Mouse (Mus musculus): ENCODE data around the gene Mknk2. TPM values are rescaled to one million over a fixed set of nuclear protein-coding genes. Genes with fewer than 3 reads are reported as not detected.
"Not testable (repeated sequence)": the region's sequence is repeated elsewhere in the genome, so short reads cannot be mapped to it uniquely, and the experiment has no call there.

Gene Mknk2
- total RNA-seq, 4 experiments from 2014 or later: 226 to 292 (median 253) TPM

GRCm38 (mm10) chr10:80653156-80653720 is 24.7 kb downstream of the Mknk2 start:
- no peak for DNase-seq (ENCODE audit: low spot score in 2 of 2)

GRCm38 (mm10) chr10:80650392-80650791 is 27.5 kb downstream of the Mknk2 start:
- DNase-seq (ENCODE audit: low spot score in 2 of 2): no peak

DNA sequence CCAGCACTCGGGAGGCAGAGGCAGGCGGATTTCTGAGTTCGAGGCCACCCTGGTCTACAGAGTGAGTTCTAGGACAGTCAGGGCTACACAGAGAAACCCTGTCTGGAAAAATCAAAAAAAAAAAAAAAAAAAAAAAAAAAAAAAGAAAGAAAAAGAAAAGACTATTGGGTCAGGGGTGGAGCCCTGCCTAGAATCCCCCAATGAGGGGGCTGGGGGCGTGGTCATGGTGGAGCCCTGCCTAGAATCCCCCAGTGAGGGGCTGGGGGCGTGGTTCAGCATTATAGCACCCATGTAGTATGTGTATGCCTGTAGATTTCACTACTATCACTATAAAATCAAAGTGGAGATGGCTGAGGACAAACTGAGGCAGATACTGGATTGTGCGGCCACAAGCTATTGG is 28.0 kb downstream of the Mknk2 start:
- not testable (repeated sequence) for DNase-seq (ENCODE audit: low spot score in 2 of 2)

DNA sequence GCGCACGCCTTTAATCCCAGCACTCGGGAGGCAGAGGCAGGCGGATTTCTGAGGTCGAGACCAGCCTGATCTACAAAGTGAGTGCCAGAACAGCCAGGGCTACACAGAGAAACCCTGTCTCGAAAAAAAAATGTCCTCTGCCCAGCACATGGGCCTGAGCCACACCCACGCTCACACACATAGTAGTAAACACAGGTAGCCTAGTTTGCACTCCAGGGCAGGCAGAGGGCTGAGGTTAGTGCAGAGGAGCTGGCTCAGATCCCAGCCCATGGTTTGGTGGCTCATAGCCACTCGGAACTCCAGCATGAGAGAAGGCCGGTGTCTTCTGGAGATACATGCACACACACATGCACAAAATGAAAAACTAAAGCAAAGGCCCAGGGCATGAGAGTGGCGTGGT is 31.0 kb downstream of the Mknk2 start:
- no peak for DNase-seq (ENCODE audit: low spot score in 2 of 2)

- no peak for DNase-seq (ENCODE audit: low spot score in 2 of 2)
Measured at GRCm38 (mm10) chr10:80635345-80635744, 42.6 kb downstream of the Mknk2 start.

DNA sequence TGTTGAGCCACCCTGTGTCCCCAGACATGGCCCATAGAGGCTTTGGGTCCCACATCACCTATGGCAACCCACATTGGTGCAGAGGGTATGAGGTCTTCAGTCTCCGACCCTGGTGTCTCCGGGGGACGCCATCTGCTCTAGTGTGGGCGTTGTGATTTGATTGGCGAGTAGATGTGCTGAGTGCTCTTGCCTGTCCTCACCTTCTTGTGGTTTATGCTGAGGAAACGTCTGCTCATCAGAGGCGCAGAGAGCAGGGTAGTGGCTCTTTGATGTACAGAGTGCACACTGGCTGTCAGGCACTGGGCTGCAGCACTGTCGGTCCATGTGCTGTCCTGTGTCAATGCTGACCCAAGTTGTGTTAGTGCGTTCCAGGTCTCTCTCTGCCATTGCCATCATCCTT is 49.0 kb downstream of the Mknk2 start:
- no peak for DNase-seq (ENCODE audit: low spot score in 2 of 2)

DNA sequence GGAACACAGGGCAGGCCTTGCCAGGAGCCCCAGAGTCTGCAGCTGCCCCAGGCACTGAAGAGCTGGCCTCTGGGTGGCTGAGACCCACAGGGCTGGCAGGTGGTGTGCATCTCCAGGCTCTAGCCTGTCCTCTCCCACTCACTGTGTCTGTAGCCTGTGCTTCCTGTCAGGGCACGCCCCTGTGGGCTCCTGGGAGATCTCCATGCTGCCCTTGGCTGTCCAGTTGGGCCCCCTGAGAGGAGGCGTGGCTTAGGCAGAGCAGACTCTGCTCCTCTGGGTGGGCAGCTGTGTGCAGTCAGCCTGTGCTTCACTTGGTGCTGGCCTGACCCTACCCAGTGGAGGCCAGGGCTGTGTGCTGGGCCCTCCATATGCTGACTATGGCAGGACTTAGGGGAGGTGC is 50.2 kb downstream of the Mknk2 start:
- peak; percentile 55 to 61 for DNase-seq (ENCODE audit: low spot score in 2 of 2)

DNA sequence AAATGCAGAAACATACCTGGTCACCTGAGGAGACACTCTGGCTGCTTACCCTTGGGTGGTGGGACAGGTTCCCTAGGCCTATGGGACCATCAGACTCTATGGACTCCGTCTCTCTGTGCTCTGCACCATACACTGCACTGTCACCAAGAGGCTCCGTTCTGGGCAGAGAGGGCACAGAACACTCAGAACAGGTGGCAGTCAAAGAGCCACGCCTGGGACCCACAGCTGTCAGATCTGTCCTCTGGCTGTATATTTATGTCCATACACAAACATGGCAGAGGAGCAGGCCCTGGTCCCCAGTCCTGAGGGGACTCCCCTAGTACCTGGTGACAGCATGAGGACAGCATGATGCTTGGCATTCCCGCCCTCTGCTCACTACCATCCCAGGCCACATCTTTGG is 52.1 kb downstream of the Mknk2 start:
- no peak for DNase-seq (ENCODE audit: low spot score in 2 of 2)

- no peak for DNase-seq (ENCODE audit: low spot score in 2 of 2)
Measured at GRCm38 (mm10) chr10:80623457-80624191, 54.3 kb downstream of the Mknk2 start.

DNA sequence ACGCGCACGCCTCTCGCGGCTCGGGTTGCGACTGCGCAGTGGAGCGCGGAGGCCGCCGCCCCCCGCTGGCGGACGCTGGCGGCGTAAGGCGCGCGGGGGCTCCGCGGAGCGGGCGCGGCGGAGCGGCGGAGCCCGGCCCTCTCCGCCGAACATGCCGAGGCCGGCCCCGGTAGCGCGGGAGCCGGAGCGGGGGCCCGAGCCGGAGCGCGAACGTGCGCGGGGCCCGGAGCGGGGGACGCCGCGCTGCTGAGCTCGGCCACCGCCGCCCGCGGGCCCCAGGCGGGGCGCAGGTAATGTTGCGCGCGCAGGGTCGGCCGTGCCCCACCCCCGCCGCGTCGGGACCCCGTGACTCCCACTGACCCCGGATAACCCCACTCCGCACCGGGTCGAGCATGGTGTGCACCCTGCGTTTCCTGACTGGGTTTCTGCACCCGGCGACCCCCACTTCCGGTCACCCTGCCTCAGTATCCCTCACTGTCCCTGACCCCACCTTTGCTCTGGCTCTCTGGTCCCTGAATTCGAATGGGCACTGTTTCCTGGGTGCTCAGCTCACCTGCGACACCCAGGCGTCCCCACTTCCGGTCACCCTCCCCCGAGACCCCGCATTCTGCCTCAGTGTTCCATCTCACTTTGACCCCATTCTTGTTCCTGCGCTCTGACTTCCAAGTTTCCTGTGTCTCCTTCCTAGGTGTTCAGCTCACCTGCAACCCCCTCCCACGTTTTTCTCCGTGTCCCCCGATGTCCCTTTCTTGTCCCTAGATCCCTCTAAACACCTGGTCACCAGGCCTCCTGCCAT is 55.1 kb downstream of the Mknk2 start, which contains the start of gene Csnk1g2:
TSS of gene Csnk1g2 (plus strand) at position 178 of the 796 bp plus-strand sequence.
- DNase-seq (ENCODE audit: low spot score in 2 of 2): peak in 1 of 2 experiments; percentile 61

DNA sequence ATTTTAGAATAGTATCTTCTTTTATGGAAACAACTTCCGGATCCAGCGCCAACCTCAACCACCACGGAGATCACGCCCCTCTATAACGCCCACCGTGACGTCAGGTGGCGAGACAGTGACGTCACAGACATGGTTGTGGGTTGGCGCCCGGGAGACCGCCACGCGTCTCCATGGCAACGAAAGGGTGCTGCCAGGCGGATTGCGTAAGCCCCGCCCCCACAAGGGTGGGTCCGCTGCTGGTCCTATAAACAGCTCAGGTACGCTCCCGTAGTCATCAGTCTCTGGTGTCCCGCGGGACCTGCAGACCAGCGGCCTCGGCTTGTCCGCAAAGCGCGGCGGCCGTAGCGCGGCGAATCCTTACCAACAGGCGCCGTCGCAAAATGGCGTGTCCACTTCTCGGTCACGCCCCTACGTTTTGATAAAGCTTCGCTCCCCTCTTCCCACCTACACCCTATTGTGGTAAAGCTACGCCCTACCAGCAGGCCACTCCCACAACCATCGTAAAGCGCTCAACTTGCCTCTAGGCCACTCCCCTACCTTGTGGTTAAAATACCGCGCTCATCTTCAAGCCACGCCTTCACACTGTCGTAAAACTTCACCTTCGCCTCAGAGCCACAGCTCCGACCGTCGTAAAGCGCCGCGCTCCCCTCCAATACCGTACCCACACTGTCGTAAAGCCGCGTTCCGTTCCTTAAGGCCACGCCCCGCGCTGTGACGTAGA is 55.8 kb downstream of the Mknk2 start:
- DNase-seq (ENCODE audit: low spot score in 2 of 2): peak; percentile 98 to 99

- no peak for DNase-seq (ENCODE audit: low spot score in 2 of 2)
Measured at GRCm38 (mm10) chr10:80621690-80621939, 56.3 kb downstream of the Mknk2 start.

- no peak for DNase-seq (ENCODE audit: low spot score in 2 of 2)
Measured at GRCm38 (mm10) chr10:80620796-80621689, 56.9 kb downstream of the Mknk2 start.

DNA sequence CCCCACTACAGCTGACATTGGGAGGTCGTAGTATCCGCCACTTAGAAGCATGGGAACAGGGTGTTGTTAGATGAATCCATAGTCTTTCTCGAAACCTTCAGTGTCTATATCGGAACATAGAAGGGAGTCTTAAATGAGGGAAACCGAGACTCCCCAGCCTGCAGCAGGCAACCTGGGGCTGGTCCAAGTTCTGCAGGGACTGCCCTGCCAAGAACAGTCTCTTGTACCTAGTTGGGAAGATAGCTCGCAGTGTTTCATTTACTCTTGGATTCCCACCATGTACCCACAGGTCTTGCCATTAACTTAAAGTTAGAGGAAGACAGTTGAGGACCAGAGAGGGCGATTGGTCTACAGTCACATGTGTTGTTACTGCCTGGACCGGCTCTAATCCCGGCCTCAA is 57.5 kb downstream of the Mknk2 start:
- DNase-seq (ENCODE audit: low spot score in 2 of 2): no peak

GRCm38 (mm10) chr10:80619465-80620244 is 58.3 kb downstream of the Mknk2 start:
- DNase-seq (ENCODE audit: low spot score in 2 of 2): no peak

GRCm38 (mm10) chr10:80618181-80618580 is 59.7 kb downstream of the Mknk2 start:
- DNase-seq (ENCODE audit: low spot score in 2 of 2): peak in 1 of 2 experiments; percentile 44

Measured in gastrocnemius, adult 8-10 months (tissue).